Mouse (Mus musculus): ENCODE results near the gene Supt5. TPM values are rescaled to one million over a fixed set of nuclear protein-coding genes. Genes with fewer than 3 reads are reported as not detected.
A peak's percentile ranks its signal among the peaks of the same experiment; 100 is the strongest.

Gene Supt5
- polyA plus RNA-seq, 1 experiment from 2014 or later, result 47.9 TPM

DNA sequence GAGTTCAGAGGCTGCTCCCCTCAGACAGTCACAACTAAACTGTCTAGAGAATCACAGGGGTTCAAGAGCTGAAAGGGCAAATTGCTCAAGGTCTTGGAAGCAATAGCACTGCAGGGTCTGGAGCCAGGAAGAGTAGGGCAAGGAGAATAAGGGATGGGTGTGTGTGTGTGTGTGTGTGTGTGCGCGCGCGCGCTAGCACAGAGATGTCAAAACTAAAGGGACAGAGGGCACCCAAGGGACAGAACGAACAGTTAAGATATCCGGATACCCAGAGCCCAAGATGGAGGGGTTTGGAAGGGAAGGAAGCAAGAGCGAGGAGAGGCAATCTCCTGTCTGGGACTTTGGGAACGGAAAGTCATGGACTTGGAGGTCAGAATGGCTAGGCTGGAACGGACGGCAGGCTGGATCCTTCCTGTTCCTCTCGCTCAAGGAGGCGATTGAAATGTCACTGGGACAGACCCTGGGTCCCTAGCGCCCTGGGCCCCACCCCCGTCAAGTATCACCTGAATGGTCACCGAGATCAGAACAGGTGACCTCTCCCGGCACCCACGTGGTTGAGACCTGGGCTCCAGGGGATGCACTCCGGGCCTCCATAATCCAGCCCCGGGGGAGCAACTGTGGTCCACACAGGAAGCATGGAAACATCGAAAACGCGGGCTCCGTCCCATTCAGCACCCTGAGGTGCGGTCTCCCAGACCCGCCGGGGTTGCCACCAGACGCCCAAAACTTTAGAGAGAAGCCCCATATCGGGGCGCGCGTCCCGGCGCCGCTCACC lies 27.2 kb downstream of the Supt5 start:
- no peaks in the 10 kb centered on the region for H3K9me3 ChIP-seq (ENCODE audit: control insufficient read depth, low read length)
- H3K9ac ChIP-seq (ENCODE audit: low read length), result peak overlapping the region; percentile 86
- H3K27me3 ChIP-seq (ENCODE audit: control insufficient read depth, insufficient read depth, low read length), result no peaks in the 10 kb centered on the region
- H3K4me1 ChIP-seq (ENCODE audit: control insufficient read depth in 2 of 2, insufficient read depth in 2 of 2, low read length in 2 of 2), result peaks cover 5 to 9% of the 10 kb centered on the region in 2 experiments; a peak in 1 of 4 replicates
- peak overlapping the region in 1 of 2 experiments; percentile 52; a peak in 2 of 4 replicates for H3K27ac ChIP-seq (replicated peaks in 1 of 2; ENCODE audit: control insufficient read depth in 1 of 2, insufficient read depth in 1 of 2, low read depth in 2 of 2, low read length in 2 of 2)
- peak; percentile 10; the same call in 1 of the 2 replicates for ATAC-seq (ENCODE audit: insufficient number of reproducible peaks, insufficient read depth, low FRiP score, low read depth)
- peak overlapping the region; percentile 86 for H3K4me2 ChIP-seq (ENCODE audit: low read length)
- H3K36me3 ChIP-seq (ENCODE audit: control insufficient read depth, insufficient read depth, low read length), result peaks cover 62% of the 10 kb centered on the region
- WGBS, result 5% methylated on average over 35 of the region's 35 CpGs
- H3K4me3 ChIP-seq (ENCODE audit: control insufficient read depth in 1 of 2, insufficient read depth in 1 of 2, low read depth in 1 of 2, low read length in 2 of 2), result peak overlapping the region; percentile 57 to 64

DNA sequence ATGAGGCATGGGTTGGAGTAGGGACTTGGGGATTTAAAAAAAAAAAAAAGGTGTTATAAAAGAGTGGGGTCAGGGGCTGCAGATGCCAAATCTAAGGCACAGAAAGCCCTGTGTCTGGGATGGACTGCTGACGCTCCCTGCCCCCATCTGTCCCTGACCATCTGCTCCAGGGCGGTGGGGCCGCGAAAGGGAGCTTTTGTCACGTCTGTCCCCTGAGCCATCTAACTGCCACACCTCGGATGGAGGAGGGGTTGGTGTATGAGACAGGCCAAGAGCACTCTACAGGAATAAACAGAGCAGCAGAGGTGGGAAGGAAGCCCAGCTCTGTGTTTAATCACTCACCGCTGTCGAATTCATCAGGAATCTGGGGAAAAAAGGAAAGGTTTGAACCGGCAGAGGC lies 28.8 kb downstream of the Supt5 start:
- H3K4me1 ChIP-seq (ENCODE audit: control insufficient read depth in 2 of 2, insufficient read depth in 2 of 2, low read length in 2 of 2), result peaks cover 5 to 9% of the 10 kb centered on the region in 2 experiments; a peak in 1 of 4 replicates
- peaks cover 62% of the 10 kb centered on the region for H3K36me3 ChIP-seq (ENCODE audit: control insufficient read depth, insufficient read depth, low read length)
- H3K27ac ChIP-seq (replicated peaks in 1 of 2; ENCODE audit: control insufficient read depth in 1 of 2, insufficient read depth in 1 of 2, low read depth in 2 of 2, low read length in 2 of 2), result no peak overlapping the region
- H3K27me3 ChIP-seq (ENCODE audit: control insufficient read depth, insufficient read depth, low read length), result no peaks in the 10 kb centered on the region
- no peak for ATAC-seq (ENCODE audit: insufficient number of reproducible peaks, insufficient read depth, low FRiP score, low read depth)
- H3K4me3 ChIP-seq (ENCODE audit: control insufficient read depth in 1 of 2, insufficient read depth in 1 of 2, low read depth in 1 of 2, low read length in 2 of 2), result no peak overlapping the region
- no peaks in the 10 kb centered on the region for H3K9me3 ChIP-seq (ENCODE audit: control insufficient read depth, low read length)
- no peak overlapping the region for H3K4me2 ChIP-seq (ENCODE audit: low read length)
- H3K9ac ChIP-seq (ENCODE audit: low read length), result no peak overlapping the region
- WGBS, result 67% methylated on average over 9 of the region's 9 CpGs

GRCm38 (mm10) chr7:28306216-28306615 lies 32.3 kb downstream of the Supt5 start:
- peaks cover 21% of the 10 kb centered on the region for H3K27me3 ChIP-seq (ENCODE audit: control insufficient read depth, insufficient read depth, low read length)
- WGBS, result 83% methylated on average over 8 of the region's 8 CpGs
- H3K9me3 ChIP-seq (ENCODE audit: control insufficient read depth, low read length), result no peaks in the 10 kb centered on the region
- H3K4me1 ChIP-seq (ENCODE audit: control insufficient read depth in 2 of 2, insufficient read depth in 2 of 2, low read length in 2 of 2), result peaks cover 5 to 16% of the 10 kb centered on the region in 2 experiments; a peak in 1 of 4 replicates
- no peak overlapping the region for H3K4me2 ChIP-seq (ENCODE audit: low read length)
- H3K27ac ChIP-seq (replicated peaks in 1 of 2; ENCODE audit: control insufficient read depth in 1 of 2, insufficient read depth in 1 of 2, low read depth in 2 of 2, low read length in 2 of 2), result no peak overlapping the region
- no peak for ATAC-seq (ENCODE audit: insufficient number of reproducible peaks, insufficient read depth, low FRiP score, low read depth)
- H3K36me3 ChIP-seq (ENCODE audit: control insufficient read depth, insufficient read depth, low read length), result peaks cover 57% of the 10 kb centered on the region
- no peak overlapping the region for H3K4me3 ChIP-seq (ENCODE audit: control insufficient read depth in 1 of 2, insufficient read depth in 1 of 2, low read depth in 1 of 2, low read length in 2 of 2)
- no peak overlapping the region for H3K9ac ChIP-seq (ENCODE audit: low read length)

- H3K36me3 ChIP-seq (ENCODE audit: control insufficient read depth, insufficient read depth, low read length), result peaks cover 57% of the 10 kb centered on the region
- H3K9me3 ChIP-seq (ENCODE audit: control insufficient read depth, low read length), result no peaks in the 10 kb centered on the region
- H3K27me3 ChIP-seq (ENCODE audit: control insufficient read depth, insufficient read depth, low read length), result peaks cover 25% of the 10 kb centered on the region
- no peak overlapping the region for H3K9ac ChIP-seq (ENCODE audit: low read length)
- H3K27ac ChIP-seq (replicated peaks in 1 of 2; ENCODE audit: control insufficient read depth in 1 of 2, insufficient read depth in 1 of 2, low read depth in 2 of 2, low read length in 2 of 2), result no peak overlapping the region
- peaks cover 0 to 12% of the 10 kb centered on the region in 2 experiments; a peak in 1 of 4 replicates for H3K4me1 ChIP-seq (ENCODE audit: control insufficient read depth in 2 of 2, insufficient read depth in 2 of 2, low read length in 2 of 2)
- H3K4me3 ChIP-seq (ENCODE audit: control insufficient read depth in 1 of 2, insufficient read depth in 1 of 2, low read depth in 1 of 2, low read length in 2 of 2), result no peak overlapping the region
- WGBS, result 81% methylated on average over 10 of the region's 10 CpGs
- no peak for ATAC-seq (ENCODE audit: insufficient number of reproducible peaks, insufficient read depth, low FRiP score, low read depth)
- no peak overlapping the region for H3K4me2 ChIP-seq (ENCODE audit: low read length)
Measured at GRCm38 (mm10) chr7:28305641-28306040, 32.9 kb downstream of the Supt5 start.

DNA sequence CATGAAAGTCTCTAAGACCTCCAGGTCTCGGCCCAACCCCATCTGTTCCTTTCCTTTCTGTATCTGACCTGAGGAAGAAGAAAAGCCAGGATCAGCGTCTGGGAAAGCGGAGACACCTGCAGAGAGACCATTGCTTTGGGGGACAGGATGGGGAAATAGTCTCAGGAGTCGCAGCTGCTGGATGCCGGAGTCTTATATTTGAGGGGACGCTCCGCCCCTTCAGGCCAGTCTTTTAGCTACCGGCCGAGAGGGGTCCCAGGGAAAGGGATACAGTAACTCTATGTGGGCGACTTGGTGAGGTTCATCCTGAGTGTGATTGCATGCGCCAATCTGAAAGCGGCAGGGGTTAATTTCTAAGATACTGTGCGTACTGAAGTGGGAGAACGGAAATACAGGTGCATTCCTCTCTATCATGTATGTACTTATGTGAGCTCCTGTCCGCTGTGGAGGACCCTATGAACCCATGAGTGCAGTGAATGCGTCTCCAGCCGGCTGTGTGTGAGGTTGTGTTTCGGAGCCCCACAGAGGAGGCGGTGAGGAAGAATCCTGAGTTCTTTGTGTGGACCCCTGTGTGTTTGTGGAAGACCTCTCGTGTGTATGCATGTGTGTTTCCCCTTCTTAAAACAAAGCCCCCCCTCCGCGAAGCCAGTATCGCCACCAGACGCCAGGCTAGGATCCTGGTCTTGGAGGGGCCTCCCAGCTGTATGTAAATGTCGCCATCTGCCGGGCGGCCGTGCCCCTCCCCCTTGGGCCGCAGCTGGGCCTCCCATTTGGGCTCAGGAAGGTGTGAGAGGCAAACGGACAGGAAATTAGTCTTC lies 36.7 kb downstream of the Supt5 start, which contains the start of gene Dll3:
Gene Dll3 (minus strand): TSS at position 623 of the 818 bp plus-strand sequence.
- peak within 1 kb of the TSS; percentile 32 to 38 for H3K4me3 ChIP-seq (ENCODE audit: control insufficient read depth in 1 of 2, insufficient read depth in 1 of 2, low read depth in 1 of 2, low read length in 2 of 2)
- no peak for ATAC-seq (ENCODE audit: insufficient number of reproducible peaks, insufficient read depth, low FRiP score, low read depth)
- peaks cover 0 to 9% of the 10 kb centered on the region in 2 experiments; a peak in 1 of 4 replicates for H3K4me1 ChIP-seq (ENCODE audit: control insufficient read depth in 2 of 2, insufficient read depth in 2 of 2, low read length in 2 of 2)
- WGBS, result 1% methylated on average over 30 of the region's 30 CpGs
- no peak within 1 kb of the TSS for H3K27ac ChIP-seq (replicated peaks in 1 of 2; ENCODE audit: control insufficient read depth in 1 of 2, insufficient read depth in 1 of 2, low read depth in 2 of 2, low read length in 2 of 2)
- peaks cover 61% of the 10 kb centered on the region for H3K27me3 ChIP-seq (ENCODE audit: control insufficient read depth, insufficient read depth, low read length)
- peak within 1 kb of the TSS; percentile 30 for H3K9ac ChIP-seq (ENCODE audit: low read length)
- H3K36me3 ChIP-seq (ENCODE audit: control insufficient read depth, insufficient read depth, low read length), result peaks cover 21% of the 10 kb centered on the region
- H3K9me3 ChIP-seq (ENCODE audit: control insufficient read depth, low read length), result no peaks in the 10 kb centered on the region
- peak within 1 kb of the TSS; percentile 71 for H3K4me2 ChIP-seq (ENCODE audit: low read length)

- Histone ChIP-seq H3K4me2 (ENCODE audit: low read length) (peak overlapping the region; percentile 8; the same call in 1 of the 2 replicates), H3K9me3 (ENCODE audit: control insufficient read depth, low read length) (no peaks in the 10 kb centered on the region), H3K4me3 (ENCODE audit: control insufficient read depth in 1 of 2, insufficient read depth in 1 of 2, low read depth in 1 of 2, low read length in 2 of 2) (no peak overlapping the region), H3K36me3 (ENCODE audit: control insufficient read depth, insufficient read depth, low read length) (no peaks in the 10 kb centered on the region), H3K9ac (ENCODE audit: low read length) (peak overlapping the region; percentile 11; the same call in 1 of the 2 replicates), H3K27me3 (ENCODE audit: control insufficient read depth, insufficient read depth, low read length) (peaks cover 85% of the 10 kb centered on the region), H3K4me1 (ENCODE audit: control insufficient read depth in 2 of 2, insufficient read depth in 2 of 2, low read length in 2 of 2) (peaks cover 2 to 9% of the 10 kb centered on the region in 2 experiments; a peak in 1 of 4 replicates), H3K27ac (replicated peaks in 1 of 2; ENCODE audit: control insufficient read depth in 1 of 2, insufficient read depth in 1 of 2, low read depth in 2 of 2, low read length in 2 of 2) (no peak overlapping the region)
- no peak for ATAC-seq (ENCODE audit: insufficient number of reproducible peaks, insufficient read depth, low FRiP score, low read depth)
- WGBS, result 34% methylated on average over 43 of the region's 43 CpGs
Measured at GRCm38 (mm10) chr7:28298837-28299625, 39.5 kb downstream of the Supt5 start.

DNA sequence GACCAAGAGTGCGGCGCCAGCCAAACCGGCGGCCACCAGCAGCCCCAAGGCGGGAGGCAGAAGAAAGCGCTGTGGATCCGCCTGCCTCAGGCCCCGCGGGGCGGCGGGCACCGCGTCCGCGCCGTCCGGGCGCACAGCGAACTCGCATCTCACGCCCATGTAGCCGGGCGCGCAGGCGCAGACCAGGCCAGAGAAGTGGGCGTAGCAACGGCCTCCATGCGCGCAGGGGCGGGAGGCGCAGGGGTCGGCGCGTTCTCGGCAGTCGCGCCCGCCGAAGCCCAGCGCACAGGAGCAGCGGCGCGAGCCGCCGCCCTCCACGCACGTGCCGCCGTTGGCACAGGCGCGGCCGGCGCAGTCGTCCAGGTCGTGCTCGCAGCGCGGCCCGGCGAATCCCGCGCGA lies 44.1 kb downstream of the Supt5 start:
- ATAC-seq (ENCODE audit: insufficient number of reproducible peaks, insufficient read depth, low FRiP score, low read depth), result no peak
- 10% methylated on average over 60 of the region's 63 CpGs for WGBS
- peaks cover 93% of the 10 kb centered on the region for H3K27me3 ChIP-seq (ENCODE audit: control insufficient read depth, insufficient read depth, low read length)
- H3K4me3 ChIP-seq (ENCODE audit: control insufficient read depth in 1 of 2, insufficient read depth in 1 of 2, low read depth in 1 of 2, low read length in 2 of 2), result peak overlapping the region; percentile 45 to 64
- no peaks in the 10 kb centered on the region for H3K9me3 ChIP-seq (ENCODE audit: control insufficient read depth, low read length)
- no peak overlapping the region for H3K27ac ChIP-seq (replicated peaks in 1 of 2; ENCODE audit: control insufficient read depth in 1 of 2, insufficient read depth in 1 of 2, low read depth in 2 of 2, low read length in 2 of 2)
- no peaks in the 10 kb centered on the region for H3K36me3 ChIP-seq (ENCODE audit: control insufficient read depth, insufficient read depth, low read length)
- H3K9ac ChIP-seq (ENCODE audit: low read length), result peak overlapping the region; percentile 63
- peak overlapping the region; percentile 72 for H3K4me2 ChIP-seq (ENCODE audit: low read length)
- peaks cover 5 to 6% of the 10 kb centered on the region in 2 experiments; a peak in 2 of 4 replicates for H3K4me1 ChIP-seq (ENCODE audit: control insufficient read depth in 2 of 2, insufficient read depth in 2 of 2, low read length in 2 of 2)

Measured in heart, embryonic 14.5 days (tissue).